Mouse (Mus musculus) megakaryocyte, adult 5-6 weeks (primary cell): ENCODE measurements around the gene Lamc1. TPM values are rescaled to one million over a fixed set of nuclear protein-coding genes. Genes with fewer than 3 reads are reported as not detected.

Experiments
- ATAC-seq: 2 replicates; pipeline ENCODE4 v1.8.0; 2016; ENCODE audit warnings: mild to moderate bottlenecking, inconsistent platforms; ENCODE audit not compliant: poor library complexity, severe bottlenecking
- total RNA-seq, 2 experiments: library from RNA; stranded (forward) in 1 of 2; stranded (reverse) in 1 of 2; fragments of 153-499, 151-499 nt in 1 of 2; fragments of 221-1000, 200-1000 nt in 1 of 2; gene quantifications; 2 replicates each; pipeline versions ENCODE4 v1.2.3 to v1.2.4; 2015 to 2017

The Lamc1 gene
- total RNA-seq, 2 experiments from 2014 or later, result 0.92 to 2.3 TPM

- ATAC-seq, result no peak
These were observed 135.2 kb downstream of the Lamc1 start for GRCm38 (mm10) chr1:153197316-153197850.

DNA sequence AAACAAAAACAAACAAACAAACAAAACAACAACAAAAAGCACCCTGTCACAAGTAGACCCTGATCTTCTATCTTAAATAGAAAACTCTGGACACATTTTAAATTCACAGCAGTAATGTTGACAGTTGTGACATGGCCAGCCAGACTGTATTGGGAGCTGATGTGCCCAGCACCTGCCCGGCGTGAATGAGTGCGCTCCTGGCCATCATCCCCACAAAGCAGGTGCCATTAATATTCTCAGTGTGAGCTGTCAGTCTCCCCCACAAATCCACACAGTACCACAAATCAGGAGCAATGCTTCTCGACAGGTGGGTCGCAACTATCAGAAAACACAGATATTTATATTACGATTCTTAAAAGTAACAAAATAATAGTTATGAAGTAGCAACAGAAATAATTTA, 139.6 kb downstream of the Lamc1 start:
- ATAC-seq, result no peak

- no peak for ATAC-seq
These were observed 140.2 kb downstream of the Lamc1 start for GRCm38 (mm10) chr1:153192379-153192778.

GRCm38 (mm10) chr1:153191943-153192329, 140.7 kb downstream of the Lamc1 start:
- ATAC-seq, result no peak

GRCm38 (mm10) chr1:153191237-153191942, 141.2 kb downstream of the Lamc1 start:
- no peak for ATAC-seq

- ATAC-seq, result no peak
These were observed 144.5 kb downstream of the Lamc1 start for GRCm38 (mm10) chr1:153188081-153188480.

- no peak for ATAC-seq
These were observed 146.5 kb downstream of the Lamc1 start, which contains the start of gene Lamc2 for GRCm38 (mm10) chr1:153185828-153186803. TSS of gene Lamc2 (minus strand) at chr1:153186447.

- no peak for ATAC-seq
These were observed 151.8 kb downstream of the Lamc1 start for GRCm38 (mm10) chr1:153180586-153181289.

DNA sequence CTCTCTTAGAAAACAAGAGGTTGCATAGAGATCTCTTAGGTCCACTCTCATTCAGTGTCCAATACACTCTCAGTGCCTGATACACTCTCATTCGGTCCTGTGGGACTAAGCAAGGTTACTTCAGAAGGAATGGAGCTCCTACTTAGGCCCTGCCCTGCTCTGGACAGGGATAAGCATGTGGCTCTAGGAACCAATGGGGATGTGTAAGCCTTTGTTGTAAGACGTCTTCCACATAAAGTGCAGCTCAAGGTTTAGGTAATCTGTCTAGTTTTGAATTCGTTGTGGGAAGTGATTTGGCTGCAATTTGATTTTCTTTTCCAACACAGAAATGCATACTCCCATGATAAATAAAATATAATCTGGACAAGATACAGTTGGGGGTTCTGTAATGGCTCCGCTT, 152.4 kb downstream of the Lamc1 start:
- no peak for ATAC-seq

- no peak for ATAC-seq
These were observed 157.8 kb downstream of the Lamc1 start for GRCm38 (mm10) chr1:153174801-153175200.

GRCm38 (mm10) chr1:153173276-153173675, 159.3 kb downstream of the Lamc1 start:
- ATAC-seq, result no peak

- no peak for ATAC-seq
These were observed 160.3 kb downstream of the Lamc1 start for GRCm38 (mm10) chr1:153172291-153172731.

- ATAC-seq, result no peak
These were observed 161.6 kb downstream of the Lamc1 start for GRCm38 (mm10) chr1:153171011-153171410.

Other genes with a start within 250 kb of the Lamc1 start
- gene Lamc2, start 146.3 kb downstream of the Lamc1 start, total RNA-seq (2015), result not detected in 2 replicates
- gene Lamc2, start 146.3 kb downstream of the Lamc1 start, total RNA-seq (2017), result not detected in 2 replicates
- gene Shcbp1l, start 92.4 kb upstream of the Lamc1 start, total RNA-seq (2015), result 0.13 and 2.4 TPM in 2 replicates
- 0.08 and 0.51 TPM in 2 replicates for gene Shcbp1l, start 92.4 kb upstream of the Lamc1 start, total RNA-seq (2017)
- gene Dhx9, start 154.9 kb upstream of the Lamc1 start, total RNA-seq (2015), result 90.5 and 96.5 TPM in 2 replicates
- 78.1 and 115 TPM in 2 replicates for gene Dhx9, start 154.9 kb upstream of the Lamc1 start, total RNA-seq (2017)
- gene Npl, start 217.3 kb upstream of the Lamc1 start, total RNA-seq (2015), result 8.5 and 9.4 TPM in 2 replicates
- 2.2 and 3.4 TPM in 2 replicates for gene Npl, start 217.3 kb upstream of the Lamc1 start, total RNA-seq (2017)